Mouse (Mus musculus) gastrocnemius, postnatal 14 days (tissue): ENCODE measurements around the gene Gcc2. TPM values are rescaled to one million over a fixed set of nuclear protein-coding genes. Genes with fewer than 3 reads are reported as not detected.
A peak's percentile ranks its signal among the peaks of the same experiment; 100 is the strongest.
"Not testable (repeated sequence)": the region's sequence is repeated elsewhere in the genome, so short reads cannot be mapped to it uniquely, and the experiment has no call there.

ENCODE experiments used
- DNase-seq: peaks from one replicate; pipeline ENCODE4 v3.0.0; 2021; ENCODE audit warnings: mixed read lengths
- intact Hi-C: fragments of 180-260 bp; cut with DNase I; formaldehyde crosslinking; loops from one replicate; pipeline ENCODE4 v1.15.1; 2025; ENCODE audit warnings: low total_unique reads
- long read RNA-seq, 2 experiments: library from polyadenylated mRNA; stranded (forward); transcript quantifications; one replicate each; pipeline ENCODE4 v2.0.0; 2021
- total RNA-seq, 2 experiments: library from RNA; stranded (reverse); gene quantifications; 2 replicates each; pipeline ENCODE4 v1.2.3; 2021

Gene Gcc2
- total RNA-seq, result 10 to 100 TPM; 13.9 to 14.3 TPM
- long read RNA-seq, experiment 1, full-length matches to known transcripts, result 2 of 2 reads
- long read RNA-seq, experiment 1, partial matches to known transcripts, result 0 of 2 reads
- long read RNA-seq, experiment 1, other reads (novel, unspliced or antisense), result 0 of 2 reads
- long read RNA-seq, experiment 2, full-length matches to known transcripts, result 5 of 8 reads
- long read RNA-seq, experiment 2, partial matches to known transcripts, result 0 of 8 reads
- long read RNA-seq, experiment 2, other reads (novel, unspliced or antisense), result 3 of 8 reads

DNA sequence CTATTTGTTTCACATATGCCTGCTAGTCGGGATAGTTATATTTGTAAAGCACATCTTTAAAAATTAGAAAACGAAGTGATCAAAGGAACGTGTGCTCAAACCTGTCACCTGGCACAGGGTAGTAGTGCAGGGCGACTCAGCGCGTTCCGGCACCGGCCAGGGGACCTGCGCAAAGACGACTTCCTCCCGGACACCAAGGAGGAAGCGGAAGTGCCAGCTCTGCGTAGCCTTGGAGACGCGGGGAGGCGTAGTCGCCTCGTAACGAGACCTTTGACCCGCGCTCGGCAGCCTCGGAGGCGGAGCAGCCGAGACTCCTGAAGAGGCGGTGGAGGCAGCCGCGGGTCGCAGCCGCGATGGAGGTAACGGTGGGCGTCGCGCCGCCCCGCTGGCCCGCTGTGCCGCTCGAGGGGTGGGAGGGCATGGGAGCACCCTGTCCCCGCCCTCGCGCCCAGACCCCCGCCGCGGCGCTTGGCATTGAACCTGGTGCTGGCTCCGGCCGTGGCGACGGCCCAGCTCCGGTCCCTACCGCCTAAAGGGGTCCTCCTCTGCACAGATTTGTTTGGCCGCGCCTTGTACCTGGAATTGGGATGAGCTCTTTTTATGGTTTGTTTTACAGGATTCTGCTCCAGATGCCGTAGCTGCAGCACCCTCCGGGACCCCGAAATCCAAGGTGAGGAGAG, at the start of gene Gcc2:
TSS of gene Gcc2 (plus strand) at position 285 of the 680 bp plus-strand sequence.
- intact Hi-C loops, result no loop called here
- DNase-seq, result peak; percentile 94

DNA sequence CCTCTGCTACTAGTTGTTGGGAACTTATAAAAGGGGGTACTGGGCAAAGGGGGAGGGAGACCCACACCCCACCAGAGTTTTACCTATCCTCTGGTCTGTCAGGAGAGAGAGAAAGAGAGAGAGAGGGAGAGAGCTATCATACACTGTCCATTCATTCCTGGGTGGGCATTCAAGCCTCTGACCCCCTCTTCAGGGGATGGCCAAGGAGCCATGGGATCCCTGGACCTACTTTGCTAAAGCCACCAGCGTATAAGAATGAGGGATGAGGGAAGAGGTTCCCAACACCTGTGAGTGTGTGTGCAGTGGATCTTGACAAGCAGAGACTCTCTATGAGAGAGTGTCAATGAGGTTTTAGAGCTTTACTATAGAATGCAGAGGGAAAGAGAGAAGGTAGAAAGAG, 49.3 kb upstream of the Gcc2 start:
- intact Hi-C loops, result no loop called here
- DNase-seq, result no peak

DNA sequence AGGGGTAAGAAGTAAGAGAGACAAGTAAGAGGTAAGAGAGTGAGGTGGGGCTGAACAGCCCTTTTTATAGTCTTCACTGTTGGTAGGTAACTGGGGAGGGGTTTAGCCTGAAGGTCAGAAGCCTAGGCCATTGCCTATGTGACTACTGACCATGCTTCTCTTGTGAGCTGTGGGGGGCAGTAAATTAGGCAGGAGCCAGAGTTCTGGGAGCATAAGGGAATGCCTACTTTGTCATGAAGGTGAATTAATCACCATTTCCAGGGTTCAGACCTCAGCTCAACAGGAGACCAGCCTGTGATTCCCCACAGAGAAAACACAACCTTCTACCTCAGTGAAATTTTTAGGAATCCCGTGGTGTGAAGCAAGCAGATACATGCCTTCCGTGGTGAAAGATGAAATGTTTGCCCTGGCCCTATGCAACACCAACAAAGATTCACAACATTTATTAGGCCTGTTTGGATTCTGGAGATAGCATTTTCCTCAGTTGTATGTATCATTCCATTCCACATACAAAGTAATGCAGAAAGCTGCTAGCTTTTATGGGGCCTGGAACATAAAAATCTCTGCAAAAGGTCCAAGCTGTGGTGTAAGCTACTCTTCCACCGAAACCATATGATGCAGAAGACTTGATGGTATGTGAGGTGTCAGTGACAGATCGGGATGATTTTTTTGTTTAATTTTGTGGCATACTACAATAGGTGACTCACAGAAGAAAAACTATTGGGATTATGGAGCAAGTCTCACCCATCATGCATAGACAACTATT, 48.5 kb upstream of the Gcc2 start:
- no peak for DNase-seq
- intact Hi-C loops, result no loop called here

DNA sequence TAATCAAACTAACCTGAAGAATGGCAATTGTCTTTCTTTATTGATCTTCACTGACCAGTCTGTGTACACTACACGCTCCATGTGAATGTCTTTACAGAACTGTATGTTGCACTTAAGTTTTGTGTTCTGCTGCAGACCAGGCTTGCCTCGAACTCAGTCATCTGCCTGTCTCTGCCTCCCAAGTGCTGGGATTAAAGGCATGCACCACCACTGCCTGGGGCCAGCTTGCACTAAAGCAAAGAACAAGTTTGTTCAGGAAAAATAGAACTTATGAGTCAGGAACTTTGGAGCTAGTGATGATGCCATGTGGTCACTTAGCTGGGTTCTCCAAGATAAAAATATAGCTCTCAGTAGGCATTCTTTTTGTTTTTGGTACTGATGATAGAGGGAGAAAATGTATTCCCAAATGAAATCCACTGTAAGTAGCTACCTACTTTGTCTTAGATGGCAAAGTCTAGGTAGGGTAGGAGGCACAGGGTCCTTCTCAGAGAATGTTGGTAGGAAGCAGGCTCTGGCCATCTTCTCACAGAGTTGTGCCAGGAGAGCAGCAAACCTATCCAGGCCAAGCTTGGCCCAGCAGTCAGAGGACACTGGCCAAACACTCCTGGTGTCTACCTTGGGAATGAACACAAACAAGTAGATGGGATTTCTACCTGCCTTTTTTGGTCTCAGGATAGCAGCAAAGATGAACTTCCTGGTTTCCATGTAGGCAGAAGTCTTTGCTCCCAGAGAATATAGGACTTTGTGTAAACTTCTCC, 45.4 kb upstream of the Gcc2 start:
- intact Hi-C loops, result no loop called here
- DNase-seq, result no peak

GRCm38 (mm10) chr10:58210514-58210913, 44.8 kb upstream of the Gcc2 start:
- intact Hi-C loops, result no loop called here
- no peak for DNase-seq

- DNase-seq, result no peak
- intact Hi-C loops, result no loop called here
These were observed 44.1 kb upstream of the Gcc2 start for GRCm38 (mm10) chr10:58211213-58211612.

- intact Hi-C loops, result no loop called here
- no peak for DNase-seq
These were observed 43.1 kb upstream of the Gcc2 start for GRCm38 (mm10) chr10:58212230-58212629.

DNA sequence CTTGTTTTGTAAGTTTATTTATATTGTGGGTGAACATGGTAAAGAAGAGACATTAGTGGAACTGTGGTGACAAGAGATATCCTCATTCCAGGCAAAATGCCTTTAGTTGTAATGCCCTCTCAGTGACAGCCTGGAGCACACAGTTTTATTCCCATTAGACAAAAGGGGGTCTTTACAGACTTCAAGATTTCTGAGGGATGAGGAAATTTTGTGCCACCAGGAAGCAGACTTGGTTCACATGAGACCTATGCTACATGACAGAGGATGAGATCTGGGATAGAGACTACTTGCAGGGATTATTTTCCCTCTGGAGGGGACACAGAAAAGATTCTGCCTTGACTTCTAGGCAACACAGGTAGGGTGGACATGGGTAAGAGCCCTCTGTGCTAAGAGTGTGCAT, 40.8 kb upstream of the Gcc2 start:
- intact Hi-C loops, result no loop called here
- DNase-seq, result no peak

- DNase-seq, result no peak
- intact Hi-C loops, result no loop called here
These were observed 40.4 kb upstream of the Gcc2 start for GRCm38 (mm10) chr10:58214934-58215333.

GRCm38 (mm10) chr10:58215353-58215752, 39.9 kb upstream of the Gcc2 start:
- intact Hi-C loops, result no loop called here
- no peak for DNase-seq

GRCm38 (mm10) chr10:58217366-58217765, 37.9 kb upstream of the Gcc2 start:
- DNase-seq, result no peak
- intact Hi-C loops, result no loop called here

DNA sequence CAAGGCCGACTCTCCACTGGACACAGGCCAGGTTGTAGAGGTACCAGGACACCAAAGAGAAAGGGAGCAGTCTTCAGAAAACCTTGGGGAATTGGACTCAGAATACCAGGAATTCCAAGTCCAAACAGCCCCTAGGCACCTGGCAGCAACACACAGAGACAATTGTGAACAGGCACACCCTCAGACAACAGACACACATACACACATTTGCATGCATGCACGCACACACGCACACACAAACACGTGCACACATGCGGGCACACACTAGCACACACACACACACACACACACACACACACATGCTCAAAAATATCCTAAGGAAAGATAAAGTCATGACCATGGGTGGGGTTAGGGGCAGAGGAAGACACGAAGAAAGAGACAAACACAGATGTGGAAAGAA, 34.6 kb upstream of the Gcc2 start:
- intact Hi-C loops, result no loop called here
- DNase-seq, result peak; percentile 38

- intact Hi-C loops, DNase-seq: not testable (repeated sequence)
These were observed 33.7 kb upstream of the Gcc2 start for GRCm38 (mm10) chr10:58221571-58221970.

- intact Hi-C loops, DNase-seq: not testable (repeated sequence)
These were observed 32.1 kb upstream of the Gcc2 start for GRCm38 (mm10) chr10:58223161-58223560.

GRCm38 (mm10) chr10:58223972-58224805, 31.1 kb upstream of the Gcc2 start:
- intact Hi-C loops, result not testable (repeated sequence)

DNA sequence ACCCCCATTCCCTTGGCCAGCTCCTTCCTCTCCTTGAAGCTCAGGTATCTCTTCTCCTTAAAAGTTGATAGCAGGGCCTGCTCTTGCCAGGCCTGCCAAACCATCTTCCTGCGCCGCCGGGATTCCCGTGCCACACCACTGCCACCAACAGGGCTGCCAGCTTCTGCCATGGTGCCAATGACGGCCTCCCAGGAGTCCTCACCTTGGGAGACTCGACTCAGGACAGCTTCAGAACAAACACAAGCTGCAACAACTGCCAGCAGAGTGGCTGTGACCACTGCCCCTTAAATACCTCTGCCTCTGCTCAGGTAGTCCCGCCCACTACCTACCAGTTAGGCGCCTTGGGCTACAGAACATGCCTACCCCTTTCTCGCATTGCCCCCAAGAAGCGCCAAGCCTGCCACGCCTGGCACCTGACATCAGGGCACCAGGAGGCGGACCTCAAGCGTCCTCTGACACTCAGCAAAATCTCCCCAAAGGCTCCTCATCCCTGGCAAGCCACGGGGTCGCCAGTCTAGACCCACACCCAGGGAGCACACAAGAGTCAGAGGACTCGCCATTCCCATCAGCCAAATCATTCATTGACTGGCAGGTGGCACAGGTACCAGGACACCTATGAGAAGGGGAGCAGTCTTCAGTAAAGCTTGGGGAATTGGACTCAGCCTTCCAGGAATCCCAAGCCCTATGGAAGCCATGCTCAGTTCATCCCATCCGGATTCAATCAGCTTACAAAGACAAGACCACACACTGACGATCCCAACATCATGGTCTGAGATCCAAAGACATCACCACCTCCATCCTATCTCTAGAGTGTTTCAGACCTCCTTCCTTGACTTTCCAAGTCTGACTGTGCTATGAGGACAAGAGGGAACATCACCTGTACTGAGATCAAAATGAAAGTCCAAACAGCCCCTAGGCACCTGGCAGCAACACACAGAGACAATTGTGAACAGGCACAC, 30.2 kb upstream of the Gcc2 start, which contains the start of gene AW822073:
TSS of gene AW822073 (minus strand) at position 104 of the 959 bp plus-strand sequence.
- intact Hi-C loops, result not testable (repeated sequence)
- DNase-seq, result peak; percentile 57

More at GRCm38 (mm10) chr10:58223972-58224805, 31.1 kb upstream of the Gcc2 start:
- DNase-seq, result peak; percentile 81

DNA sequence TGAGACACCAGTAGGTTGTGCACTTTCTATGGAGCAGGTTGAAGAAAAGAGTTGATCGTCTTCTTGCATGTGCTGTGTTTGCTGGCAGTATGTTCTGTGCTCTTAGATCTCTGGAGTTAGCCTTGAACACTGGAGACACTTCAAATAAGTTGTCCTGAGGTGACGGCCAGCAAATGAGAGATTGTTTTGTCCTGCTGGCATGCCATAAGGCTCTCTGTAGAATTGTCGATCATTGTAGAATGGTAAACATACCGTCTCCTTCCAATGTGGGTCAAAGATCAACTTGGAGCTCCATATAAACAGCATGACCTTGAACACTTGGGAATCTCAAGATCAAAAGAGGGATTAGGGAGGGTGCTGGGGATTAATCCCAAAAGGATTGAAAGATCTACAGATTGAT, 28.9 kb upstream of the Gcc2 start:
- DNase-seq, result not testable (repeated sequence)

GRCm38 (mm10) chr10:58227798-58228197, 27.5 kb upstream of the Gcc2 start:
- intact Hi-C loops, DNase-seq: not testable (repeated sequence)

More for the DNA sequence above, 28.9 kb upstream of the Gcc2 start:
- intact Hi-C loops, result not testable (repeated sequence)
